In genomic region chr5:91695632-91696031, GRCm38 (mm10) we compare ENCODE assay signal across 25 mouse cellular contexts.
DNase-seq lines count a peak whose midpoint lies in the region; ATAC-seq and TF ChIP-seq lines count a peak whose summit lies in the region.
"Had no signal": no experiment of that assay in that cellular context is flagged by ENCODE, and none has a peak within 500 bp of the region (broad histone marks: within the 10 kb centered on the region; RNA-seq: fewer than 3 reads in every experiment).

No protein-coding gene starts in this region.

- DNase-seq in CH12.LX (ENCODE audit: extremely low read depth), result peak; percentile 21
- DNase-seq in lung, adult 18-20 months, result no peak
- DNase-seq in adrenal gland, postnatal 25 days, result no peak
- DNase-seq: adrenal gland, adult 8-10 months; adrenal gland, postnatal 14 days; B cell, adult 2 months; cerebellum, adult 11 months; cerebellum, adult 18-20 months; cerebellum, adult 8-10 months; cerebellum, adult 9-11 months; cerebellum, postnatal 14 days; cerebellum, postnatal 36 days had no signal

- no peak for TF ChIP-seq RAD21 in CH12.LX (IDR thresholded peaks at IDR 0.05; ENCODE audit: low read depth, low read length)

- no peaks in the 10 kb centered on the region for H3K36me3 ChIP-seq in CH12.LX (replicated peaks in 1 of 2; ENCODE audit: control insufficient read depth in 1 of 2, insufficient read depth in 1 of 2, low read length in 1 of 2)
- H3K36me3 ChIP-seq: embryonic facial prominence, embryonic 13.5 days; embryonic facial prominence, embryonic 15.5 days; forebrain, embryonic 10.5 days; forebrain, embryonic 12.5 days had no signal

- no peak for TF ChIP-seq CTCF in CH12.LX (conservative IDR thresholded peaks at IDR 0.05 in 1 of 2, IDR thresholded peaks at IDR 0.05 in 1 of 2; ENCODE audit: low read depth in 2 of 2, low read length in 2 of 2)

- peaks cover 5% of the 10 kb centered on the region for H3K9me3 ChIP-seq in CH12.LX (replicated peaks; ENCODE audit: low read length)
- H3K9me3 ChIP-seq: embryonic facial prominence, embryonic 13.5 days; embryonic facial prominence, embryonic 15.5 days; forebrain, embryonic 10.5 days; forebrain, embryonic 12.5 days had no signal

- TF ChIP-seq EP300 in CH12.LX (IDR thresholded peaks at IDR 0.05; ENCODE audit: low read length), result no peak

- in situ Hi-C loops in CH12.LX (cut with MboI; ENCODE audit: low pct_ligation_motif_present, low pct_unique_long_range_greater_than_20kb, low sequenced_read_pairs), result no loop called here

- ATAC-seq in common myeloid progenitor, adult 5-6 weeks (replicated peaks; ENCODE audit: low read depth, poor library complexity, severe bottlenecking), result peak; percentile 84
- peak; percentile 52; the same call in 1 of the 2 replicates for ATAC-seq in megakaryocyte progenitor cell, adult 5-6 weeks (replicated peaks; ENCODE audit: poor library complexity)
- ATAC-seq in megakaryocyte-erythroid progenitor cell, adult 5-6 weeks (replicated peaks; ENCODE audit: low FRiP score, low TSS enrichment, poor library complexity, severe bottlenecking), result no peak
- ATAC-seq: activated CD4-positive, CD25-positive, alpha-beta regulatory T cell, adult 4 months; CD4-positive, CD25-positive, alpha-beta regulatory T cell, adult 4 months; forebrain, embryonic 14.5 days; forebrain, embryonic 16.5 days; Patski had no signal

- H3K9ac ChIP-seq in CH12.LX (ENCODE audit: insufficient read depth, low read depth), result no peak overlapping the region
- H3K9ac ChIP-seq: embryonic facial prominence, embryonic 13.5 days; embryonic facial prominence, embryonic 15.5 days; forebrain, embryonic 12.5 days had no signal

- H3K4me1 ChIP-seq in CH12.LX (ENCODE audit: control insufficient read depth in 1 of 2, insufficient read depth in 2 of 2), result peaks cover 11 to 41% of the 10 kb centered on the region in 2 experiments
- H3K4me1 ChIP-seq: embryonic facial prominence, embryonic 13.5 days; embryonic facial prominence, embryonic 15.5 days had no signal

- no peak overlapping the region for H3K4me3 ChIP-seq in CH12.LX (replicated peaks in 1 of 3; ENCODE audit: low read depth in 2 of 3, low read length in 2 of 3, poor library complexity in 1 of 3)
- H3K4me3 ChIP-seq: embryonic facial prominence, embryonic 13.5 days; embryonic facial prominence, embryonic 15.5 days; erythroblast, embryonic 14.5 days; forebrain, embryonic 10.5 days; forebrain, embryonic 12.5 days had no signal

- H3K79me2 ChIP-seq in CH12.LX (replicated peaks; ENCODE audit: control insufficient read depth, extremely low read depth, insufficient read depth, poor library complexity, severe bottlenecking), result no peaks in the 10 kb centered on the region

- TF ChIP-seq POLR2A in CH12.LX (IDR thresholded peaks at IDR 0.05; ENCODE audit: low read depth, low read length), result no peak

- H3K4me2 ChIP-seq in CH12.LX (ENCODE audit: insufficient read depth, low read depth, poor library complexity, severe bottlenecking), result no peak overlapping the region
- H3K4me2 ChIP-seq: embryonic facial prominence, embryonic 13.5 days; embryonic facial prominence, embryonic 15.5 days; forebrain, embryonic 12.5 days had no signal

- H3K27me3 ChIP-seq in CH12.LX (replicated peaks), result no peaks in the 10 kb centered on the region
- H3K27me3 ChIP-seq: embryonic facial prominence, embryonic 13.5 days; embryonic facial prominence, embryonic 15.5 days; forebrain, embryonic 12.5 days; Patski had no signal

- dilution Hi-C loops in CH12.LX (cut with MboI; ENCODE audit: extremely low pct_ligation_motif_present, extremely low pct_unique_long_range_greater_than_20kb, low sequenced_read_pairs), result no loop called here

- no peak overlapping the region for H3K27ac ChIP-seq in CH12.LX (ENCODE audit: insufficient read depth, low read depth)
- H3K27ac ChIP-seq: embryonic facial prominence, embryonic 13.5 days; embryonic facial prominence, embryonic 15.5 days; forebrain, embryonic 10.5 days; forebrain, embryonic 12.5 days had no signal

TF ChIP-seq in CH12.LX, 34 proteins besides CTCF, POLR2A, EP300 and RAD21:
- TF ChIP-seq KAT2A (IDR thresholded peaks at IDR 0.05; ENCODE audit: insufficient replicate concordance, low read length) (no peak), TCF12 (IDR thresholded peaks at IDR 0.05; ENCODE audit: low read depth, low read length) (no peak), PAX5 (IDR thresholded peaks at IDR 0.05; ENCODE audit: low read length) (no peak), IRF4 (IDR thresholded peaks at IDR 0.05; ENCODE audit: low read depth, low read length) (no peak), HCFC1 (IDR thresholded peaks at IDR 0.05; ENCODE audit: low read depth, low read length) (no peak), ZKSCAN1 (IDR thresholded peaks at IDR 0.05; ENCODE audit: borderline replicate concordance, low read depth, low read length) (no peak), CHD1 (IDR thresholded peaks at IDR 0.05; ENCODE audit: low read depth, low read length) (no peak), SIN3A (IDR thresholded peaks at IDR 0.05; ENCODE audit: low read length) (no peak), ZNF384 (IDR thresholded peaks at IDR 0.05; ENCODE audit: low read depth, low read length) (no peak), NRF1 (IDR thresholded peaks at IDR 0.05; ENCODE audit: low read depth, low read length) (no peak), ELF1 (IDR thresholded peaks at IDR 0.05; ENCODE audit: low read depth, low read length) (no peak), MEF2A (IDR thresholded peaks at IDR 0.05; ENCODE audit: borderline replicate concordance, low read depth, low read length) (no peak), BHLHE40 (IDR thresholded peaks at IDR 0.05; ENCODE audit: low read depth, low read length) (no peak), MAZ (IDR thresholded peaks at IDR 0.05; ENCODE audit: low read depth, low read length) (no peak)
